Mouse (Mus musculus) heart, adult 2 months (tissue): ENCODE data around the gene Xylt2. TPM values are rescaled to one million over a fixed set of nuclear protein-coding genes. Genes with fewer than 3 reads are reported as not detected.

Experiments used
- DNase-seq, 2 experiments: peaks; one replicate each; pipeline ENCODE4 v3.0.0; 2021
- H3K27ac ChIP-seq: fragments of 200-600 bp; 2 replicates; pipeline ENCODE4 v1.8.1; 2022
- H3K27me3 ChIP-seq: fragments of 200-500 bp; 2 replicates; pipeline ENCODE4 v1.6.1; 2012; ENCODE audit warnings: mild to moderate bottlenecking, low read length, inconsistent platforms, mixed read lengths; ENCODE audit not compliant: control insufficient read depth, insufficient read depth
- H3K36me3 ChIP-seq: fragments of 200-500 bp; 2 replicates; pipeline ENCODE4 v1.6.1; 2012; ENCODE audit warnings: low read length, inconsistent platforms; ENCODE audit not compliant: control insufficient read depth, insufficient read depth
- H3K4me1 ChIP-seq: fragments of 200-500 bp; 2 replicates; pipeline ENCODE4 v1.6.1; 2011; ENCODE audit warnings: low read length; ENCODE audit not compliant: control insufficient read depth, insufficient read depth
- H3K4me3 ChIP-seq: fragments of 200-600 bp; 2 replicates; pipeline ENCODE4 v1.8.1; 2022
- H3K79me2 ChIP-seq: fragments of 200-500 bp; replicated peaks from 2 replicates; pipeline ENCODE4 v1.6.1; 2012; ENCODE audit warnings: mild to moderate bottlenecking, inconsistent platforms, low read length, moderate library complexity, mixed read lengths; ENCODE audit not compliant: control insufficient read depth, insufficient read depth
- H3K9ac ChIP-seq: fragments of 200-500 bp; 2 replicates; pipeline ENCODE4 v1.6.1; 2012; ENCODE audit warnings: low read depth, mild to moderate bottlenecking, control low read depth, inconsistent platforms, low read length, mixed read lengths
- CTCF ChIP-seq: fragments of 200-600 bp; IDR thresholded peaks from 2 replicates; pipeline ENCODE4 v1.8.1; 2022; ENCODE audit warnings: antibody characterized with exemption, mild to moderate bottlenecking, moderate library complexity
- EP300 ChIP-seq: fragments of 200-500 bp; IDR thresholded peaks from 2 replicates; pipeline ENCODE4 v1.6.1; 2011; ENCODE audit warnings: low read depth, low read length, control low read depth; ENCODE audit not compliant: insufficient read depth
- POLR2A ChIP-seq: fragments of 200-500 bp; IDR thresholded peaks from 2 replicates; pipeline ENCODE4 v1.6.1; 2011; ENCODE audit warnings: mild to moderate bottlenecking, low read depth, low read length, control low read depth; ENCODE audit not compliant: insufficient read depth
- WGBS: fragments of 180-500 bp; shearing (Covaris S2); methylation state at CpG from one replicate; pipeline ENCODE4 v1.1.7; 2018; 5-methylcytosine and 5-hydroxymethylcytosine counted together
- intact Hi-C: fragments of 180-260 bp; cut with DNase I; formaldehyde crosslinking; loops from one replicate; pipeline ENCODE4 v1.15.1; 2025
- polyA plus RNA-seq: library from polyadenylated mRNA; depleted of rRNA; stranded (reverse); fragments of >200 nt; gene quantifications from 2 replicates; pipeline ENCODE4 v1.2.3, GENCODE M21; 2012
- total RNA-seq, 2 experiments: library from RNA; stranded (reverse); gene quantifications; 2 replicates each; pipeline ENCODE4 v1.2.3; 2021

Xylt2 gene
- total and polyA plus RNA-seq, 3 experiments, result 7.2 to 11.6 (median 7.9) TPM

GRCm38 (mm10) chr11:94629884-94630198, 47.5 kb downstream of the Xylt2 start:
- H3K4me1 ChIP-seq, result peaks cover 5% of the 10 kb centered on the region
- peaks cover 4% of the 10 kb centered on the region for H3K79me2 ChIP-seq
- peak overlapping the region; percentile 98 for H3K9ac ChIP-seq
- intact Hi-C loops, result loop anchor here (5.0 kb wide), 1 partner anchor 87 kb away; no protein-coding TSS in a partner anchor
- H3K27me3 ChIP-seq, result no peaks in the 10 kb centered on the region
- under 1% methylated on average over 25 of the region's 28 CpGs for WGBS
- H3K4me3 ChIP-seq, result peak overlapping the region; percentile 56
- peak overlapping the region; percentile 89 for H3K27ac ChIP-seq
- DNase-seq, result no peak
- H3K36me3 ChIP-seq, result no peaks in the 10 kb centered on the region
- no peak for TF ChIP-seq CTCF
- TF ChIP-seq EP300, result no peak
- TF ChIP-seq POLR2A, result no peak

GRCm38 (mm10) chr11:94629199-94629883, 48.0 kb downstream of the Xylt2 start, which contains the start of gene Lrrc59:
Lrrc59 (plus strand) TSS chr11:94629767.
- peak; percentile 95 to 97 for DNase-seq
- H3K4me3 ChIP-seq, result peak within 1 kb of the TSS; percentile 56
- TF ChIP-seq POLR2A, result peak; percentile 64
- 0 out of 2 replicates have a peak, but pooled peaks have one; percentile 100 for TF ChIP-seq CTCF
- 0 out of 2 replicates have a peak, but pooled peaks have one; percentile 56 for TF ChIP-seq EP300
- no peaks in the 10 kb centered on the region for H3K36me3 ChIP-seq
- H3K4me1 ChIP-seq, result peaks cover 5% of the 10 kb centered on the region
- intact Hi-C loops, result no loop called here
- peaks cover 4% of the 10 kb centered on the region for H3K79me2 ChIP-seq
- no peaks in the 10 kb centered on the region for H3K27me3 ChIP-seq
- WGBS, result 3% methylated on average over 40 of the region's 41 CpGs
- H3K27ac ChIP-seq, result peak within 1 kb of the TSS; percentile 89
- H3K9ac ChIP-seq, result peak within 1 kb of the TSS; percentile 98

GRCm38 (mm10) chr11:94622162-94622561, 55.2 kb downstream of the Xylt2 start:
- 64% methylated on average over 2 of the region's 2 CpGs for WGBS
- no peak for TF ChIP-seq POLR2A
- TF ChIP-seq CTCF, result no peak
- TF ChIP-seq EP300, result no peak
- no peaks in the 10 kb centered on the region for H3K36me3 ChIP-seq
- H3K27ac ChIP-seq, result no peak overlapping the region
- no peaks in the 10 kb centered on the region for H3K27me3 ChIP-seq
- DNase-seq, result no peak
- H3K9ac ChIP-seq, result no peak overlapping the region
- no peaks in the 10 kb centered on the region for H3K79me2 ChIP-seq
- no peak overlapping the region for H3K4me3 ChIP-seq
- intact Hi-C loops, result no loop called here
- no peaks in the 10 kb centered on the region for H3K4me1 ChIP-seq

- Histone ChIP-seq H3K27me3 (no peaks in the 10 kb centered on the region), H3K4me1 (no peaks in the 10 kb centered on the region), H3K27ac (no peak overlapping the region), H3K4me3 (no peak overlapping the region), H3K36me3 (no peaks in the 10 kb centered on the region), H3K9ac (no peak overlapping the region), H3K79me2 (no peaks in the 10 kb centered on the region)
- DNase-seq, result no peak
- TF ChIP-seq CTCF, result peak; percentile 56
- TF ChIP-seq EP300, result no peak
- TF ChIP-seq POLR2A, result no peak
- intact Hi-C loops, result no loop called here
Measured at GRCm38 (mm10) chr11:94621458-94621852, 55.9 kb downstream of the Xylt2 start.

GRCm38 (mm10) chr11:94620766-94621457, 56.4 kb downstream of the Xylt2 start:
- intact Hi-C loops, result no loop called here
- no peak overlapping the region for H3K4me3 ChIP-seq
- no peaks in the 10 kb centered on the region for H3K79me2 ChIP-seq
- no peaks in the 10 kb centered on the region for H3K4me1 ChIP-seq
- H3K27me3 ChIP-seq, result no peaks in the 10 kb centered on the region
- no peak overlapping the region for H3K27ac ChIP-seq
- no peak for TF ChIP-seq POLR2A
- no peak for TF ChIP-seq EP300
- TF ChIP-seq CTCF, result no peak
- H3K9ac ChIP-seq, result no peak overlapping the region
- no peaks in the 10 kb centered on the region for H3K36me3 ChIP-seq
- no peak for DNase-seq
- 44% methylated on average over 6 of the region's 6 CpGs for WGBS

- no peak for DNase-seq
- no peaks in the 10 kb centered on the region for H3K4me1 ChIP-seq
- H3K4me3 ChIP-seq, result no peak overlapping the region
- H3K36me3 ChIP-seq, result no peaks in the 10 kb centered on the region
- no peak overlapping the region for H3K27ac ChIP-seq
- H3K79me2 ChIP-seq, result no peaks in the 10 kb centered on the region
- intact Hi-C loops, result loop anchor here (5.0 kb wide), 1 partner anchor 65 kb away; no protein-coding TSS in a partner anchor
- 86% methylated on average over 2 of the region's 2 CpGs for WGBS
- no peaks in the 10 kb centered on the region for H3K27me3 ChIP-seq
- H3K9ac ChIP-seq, result no peak overlapping the region
- TF ChIP-seq CTCF (no peak), POLR2A (no peak), EP300 (no peak)
Measured at GRCm38 (mm10) chr11:94617646-94618045, 59.7 kb downstream of the Xylt2 start.
